Mouse (Mus musculus) hindbrain, embryonic 11.5 days (tissue): Measurements from ENCODE around the gene Zbtb16. TPM values are rescaled to one million over a fixed set of nuclear protein-coding genes. Genes with fewer than 3 reads are reported as not detected.

ENCODE experiments used
- ATAC-seq: fragments of 200-750 bp; cut with Nextera tagmentation; 2 replicates; pipeline ENCODE4 v1.8.0; 2017; ENCODE audit warnings: mild to moderate bottlenecking, moderate TSS enrichment, moderate library complexity; ENCODE audit not compliant: low FRiP score
- DNase-seq: peaks from one replicate; pipeline ENCODE4 v3.0.0-alpha.2; 2015; ENCODE audit warnings: low spot score
- H3K27ac ChIP-seq: fragments of 300-500 bp; sonication (generic); 2 replicates; pipeline ENCODE4 v1.5.1; 2014; ENCODE audit warnings: mild to moderate bottlenecking, low read depth, low read length
- H3K27me3 ChIP-seq: fragments of 300-500 bp; sonication (generic); 2 replicates; pipeline ENCODE4 v1.6.1; 2014; ENCODE audit warnings: mild to moderate bottlenecking, low read length, moderate library complexity, mixed read lengths; ENCODE audit not compliant: control insufficient read depth, insufficient read depth
- H3K36me3 ChIP-seq: fragments of 300-500 bp; sonication (generic); 2 replicates; pipeline ENCODE4 v1.6.1; 2014; ENCODE audit warnings: mild to moderate bottlenecking, low read length, moderate library complexity, mixed read lengths; ENCODE audit not compliant: control insufficient read depth, insufficient read depth
- H3K4me1 ChIP-seq: fragments of 300-500 bp; sonication (generic); replicated peaks from 2 replicates; pipeline ENCODE4 v1.6.1; 2014; ENCODE audit warnings: low read length, mixed read lengths; ENCODE audit not compliant: control insufficient read depth, insufficient read depth
- H3K4me2 ChIP-seq: fragments of 300-500 bp; sonication (generic); replicated peaks from 2 replicates; pipeline ENCODE4 v1.6.1; 2014; ENCODE audit warnings: mild to moderate bottlenecking, low read depth, low read length
- H3K4me3 ChIP-seq: fragments of 300-500 bp; sonication (generic); 2 replicates; pipeline ENCODE4 v1.5.1; 2014; ENCODE audit warnings: low read depth, low read length
- H3K9ac ChIP-seq: fragments of 300-500 bp; sonication (generic); 2 replicates; pipeline ENCODE4 v1.6.1; 2014; ENCODE audit warnings: low read depth, low read length
- H3K9me3 ChIP-seq: fragments of 300-500 bp; sonication (generic); 2 replicates; pipeline ENCODE4 v1.6.1; 2016; ENCODE audit warnings: low read length; ENCODE audit not compliant: control insufficient read depth
- WGBS: fragments of 180-500 bp; shearing (Covaris S2); extraction: QIAGEN DNeasy Blood & Tissue Kit; methylation state at CpG from one replicate; pipeline ENCODE4 v1.1.7; 2014; 5-methylcytosine and 5-hydroxymethylcytosine counted together
- polyA plus RNA-seq: library from polyadenylated mRNA; unstranded; fragments of >200 nt; fragmentation: Nextera tagmentation; extraction: Ambion mirVana; gene quantifications from 2 replicates; pipeline ENCODE4 v1.2.1, GENCODE M21; 2014

Gene Zbtb16
- polyA plus RNA-seq, 1 experiment from 2014 or later = 10.6 TPM

- WGBS = 91% methylated on average over 11 of the region's 11 CpGs
Measured at GRCm38 (mm10) chr9:48833493-48833892, 2.5 kb downstream of the Zbtb16 start.

DNA sequence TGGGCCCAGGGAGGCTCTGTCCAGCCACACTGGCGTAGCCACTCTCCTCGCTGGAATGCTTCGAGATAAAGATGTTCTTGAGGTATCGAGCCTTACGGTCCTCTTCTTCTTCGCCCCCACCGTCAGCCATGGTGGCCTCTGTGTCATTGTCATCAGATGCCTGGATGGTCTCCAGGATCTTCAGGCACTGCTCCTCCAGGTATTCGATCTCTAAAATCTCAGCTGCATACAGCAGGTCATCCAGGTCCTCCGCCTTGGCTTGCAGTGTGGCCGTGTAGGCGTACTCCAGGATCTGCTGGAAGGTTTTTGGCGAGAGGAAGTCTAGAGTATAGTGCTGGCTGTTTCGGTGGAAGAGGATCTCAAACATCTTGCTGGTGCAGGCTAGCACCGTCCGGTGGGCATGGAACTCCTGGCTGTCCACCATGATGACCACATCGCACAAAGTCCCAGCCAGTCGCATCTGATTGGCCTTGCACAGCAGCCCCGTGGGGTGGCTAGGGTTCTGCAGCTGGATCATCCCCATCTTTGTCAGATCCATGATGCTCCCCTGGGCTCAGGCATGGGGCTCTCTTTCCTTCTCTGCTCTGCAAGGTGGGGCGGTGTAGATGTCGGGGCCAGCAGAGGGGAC lies 3.4 kb downstream of the Zbtb16 start:
- H3K4me2 ChIP-seq = no peak overlapping the region; the same call in 1 of the 2 replicates
- WGBS = 90% methylated on average over 20 of the region's 20 CpGs
- DNase-seq (no peak), ATAC-seq (no peak)
- peaks cover 4% of the 10 kb centered on the region for H3K36me3 ChIP-seq
- no peaks in the 10 kb centered on the region for H3K27me3 ChIP-seq
- H3K9ac ChIP-seq = no peak overlapping the region
- no peak overlapping the region for H3K27ac ChIP-seq
- H3K9me3 ChIP-seq = no peaks in the 10 kb centered on the region
- H3K4me1 ChIP-seq = peaks cover 8% of the 10 kb centered on the region; the same call in 1 of the 2 replicates
- H3K4me3 ChIP-seq = no peak overlapping the region

More at GRCm38 (mm10) chr9:48833493-48833892, 2.5 kb downstream of the Zbtb16 start:
- Histone ChIP-seq H3K4me3 (0 out of 2 replicates have a peak overlapping the region, but pooled peaks have one; percentile 8), H3K4me2 (peak overlapping the region; percentile 96; the same call in 1 of the 2 replicates), H3K4me1 (peaks cover 10% of the 10 kb centered on the region; the same call in 1 of the 2 replicates), H3K27ac (no peak overlapping the region), H3K9me3 (no peaks in the 10 kb centered on the region), H3K36me3 (peaks cover 4% of the 10 kb centered on the region), H3K9ac (no peak overlapping the region), H3K27me3 (no peaks in the 10 kb centered on the region)
- ATAC-seq (no peak), DNase-seq (no peak)

DNA sequence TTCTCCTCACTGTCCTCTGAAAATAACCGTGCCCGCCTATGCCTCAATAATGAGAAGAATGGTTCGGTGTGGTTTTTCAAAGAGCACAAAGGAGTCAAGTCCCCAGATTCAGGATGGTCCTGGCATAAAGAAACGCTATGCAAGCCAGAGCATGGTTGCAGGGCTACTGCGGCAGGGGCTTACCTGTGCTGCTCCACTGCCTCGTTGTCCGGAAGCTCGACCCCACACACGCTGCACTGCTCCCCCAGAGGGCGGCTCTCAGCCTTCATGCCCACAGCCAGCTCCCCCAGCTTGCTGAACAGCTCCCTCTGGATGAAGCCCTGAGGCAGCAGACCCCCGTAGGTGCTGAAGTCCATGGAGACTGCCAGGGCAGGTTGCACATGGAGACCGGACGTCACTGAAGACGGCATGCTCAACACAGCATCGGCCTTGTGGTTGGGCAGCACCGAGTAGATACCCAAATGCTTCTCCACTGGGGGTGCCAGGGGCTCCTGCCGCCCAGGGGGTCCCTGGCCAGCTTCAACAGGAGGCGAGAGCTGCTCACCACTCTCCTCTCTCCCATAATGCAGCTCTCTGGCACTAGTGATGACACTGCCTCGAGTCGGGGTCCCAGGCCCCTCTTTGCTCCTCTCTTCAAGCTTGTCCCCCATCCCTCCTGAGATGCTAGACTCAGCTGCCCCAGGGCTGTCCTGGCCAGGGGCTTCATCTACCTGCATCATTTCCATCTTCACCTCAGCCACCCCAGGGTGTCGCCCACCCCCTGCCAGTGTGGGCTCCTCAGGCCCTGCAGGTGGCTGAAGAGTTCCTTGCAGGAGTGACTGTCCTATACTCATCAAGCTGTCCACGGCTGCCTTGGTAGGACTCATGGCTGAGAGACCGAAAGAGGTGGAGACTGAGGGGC lies 4.2 kb downstream of the Zbtb16 start:
- no peak overlapping the region for H3K4me3 ChIP-seq
- peaks cover 4% of the 10 kb centered on the region for H3K36me3 ChIP-seq
- H3K9ac ChIP-seq = no peak overlapping the region
- no peaks in the 10 kb centered on the region for H3K9me3 ChIP-seq
- no peaks in the 10 kb centered on the region for H3K27me3 ChIP-seq
- H3K4me2 ChIP-seq = no peak overlapping the region
- ATAC-seq (no peak), DNase-seq (no peak)
- WGBS = 78% methylated on average over 23 of the region's 23 CpGs
- 0 out of 2 replicates have a peak, but pooled peaks cover 4% of the 10 kb centered on the region for H3K4me1 ChIP-seq
- no peak overlapping the region for H3K27ac ChIP-seq

DNA sequence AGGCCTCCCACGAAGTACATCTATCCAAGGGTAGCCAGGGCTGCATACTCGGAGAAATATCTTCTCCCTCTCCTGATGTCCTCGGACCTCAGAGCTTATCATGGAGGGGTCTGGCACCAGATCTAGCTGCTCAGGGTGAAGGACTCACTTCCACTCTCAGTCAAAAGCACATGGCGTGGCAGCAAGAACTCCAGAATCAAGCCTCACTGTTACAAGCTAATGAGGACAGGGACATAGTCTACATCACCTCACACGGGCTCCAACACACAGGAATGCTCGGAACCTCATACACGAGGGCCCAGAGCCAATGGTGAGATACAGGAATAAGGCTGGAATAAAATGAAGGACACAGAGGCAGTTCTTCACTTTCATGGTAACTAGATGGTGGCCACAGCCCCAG lies 7.2 kb downstream of the Zbtb16 start:
- no peak overlapping the region for H3K4me2 ChIP-seq
- WGBS = 86% methylated on average over 7 of the region's 7 CpGs
- no peak overlapping the region for H3K27ac ChIP-seq
- DNase-seq (no peak), ATAC-seq (no peak)
- H3K4me3 ChIP-seq = no peak overlapping the region
- peaks cover 6% of the 10 kb centered on the region for H3K4me1 ChIP-seq
- no peaks in the 10 kb centered on the region for H3K9me3 ChIP-seq
- no peak overlapping the region for H3K9ac ChIP-seq
- peaks cover 4% of the 10 kb centered on the region for H3K36me3 ChIP-seq
- H3K27me3 ChIP-seq = no peaks in the 10 kb centered on the region

- 88% methylated on average over 7 of the region's 7 CpGs for WGBS
- no peak for ATAC-seq
- H3K4me1 ChIP-seq = peaks cover 10% of the 10 kb centered on the region
Measured at GRCm38 (mm10) chr9:48826377-48826889, 9.6 kb downstream of the Zbtb16 start.

DNA sequence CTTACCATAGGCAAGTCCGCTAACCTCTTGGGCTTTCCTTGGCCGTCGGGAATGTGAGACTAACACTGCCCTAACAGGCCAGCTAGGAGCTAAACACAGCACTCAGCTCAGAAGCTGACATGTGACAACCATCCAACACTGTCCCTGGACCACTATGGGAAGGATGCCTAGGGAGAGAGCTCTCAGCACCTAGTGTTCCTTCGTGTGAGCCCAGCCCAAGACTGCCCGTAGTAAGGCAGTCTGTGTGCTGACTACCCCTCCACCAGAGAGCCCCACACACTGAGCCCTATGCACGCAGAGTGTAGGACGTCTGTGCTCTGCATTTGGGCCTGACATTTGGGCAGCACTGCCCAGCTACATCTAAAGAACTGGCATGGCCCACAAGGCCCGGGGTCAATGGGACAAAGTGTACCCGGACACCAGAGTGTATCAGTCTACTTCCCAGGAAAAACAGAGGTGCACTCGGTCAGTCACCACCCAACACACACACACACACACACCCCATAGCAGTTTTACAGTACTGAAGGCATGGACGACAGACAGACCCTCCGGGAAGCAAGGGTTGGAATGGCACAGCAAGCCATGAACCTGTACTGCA lies 11.4 kb downstream of the Zbtb16 start:
- 70% methylated on average over 12 of the region's 12 CpGs for WGBS

More at GRCm38 (mm10) chr9:48826377-48826889, 9.6 kb downstream of the Zbtb16 start:
- Histone ChIP-seq H3K4me3 (no peak overlapping the region), H3K9me3 (no peaks in the 10 kb centered on the region), H3K9ac (no peak overlapping the region), H3K4me2 (no peak overlapping the region), H3K27me3 (no peaks in the 10 kb centered on the region), H3K27ac (no peak overlapping the region), H3K36me3 (no peaks in the 10 kb centered on the region; the same call in 1 of the 2 replicates)
- no peak for DNase-seq

DNA sequence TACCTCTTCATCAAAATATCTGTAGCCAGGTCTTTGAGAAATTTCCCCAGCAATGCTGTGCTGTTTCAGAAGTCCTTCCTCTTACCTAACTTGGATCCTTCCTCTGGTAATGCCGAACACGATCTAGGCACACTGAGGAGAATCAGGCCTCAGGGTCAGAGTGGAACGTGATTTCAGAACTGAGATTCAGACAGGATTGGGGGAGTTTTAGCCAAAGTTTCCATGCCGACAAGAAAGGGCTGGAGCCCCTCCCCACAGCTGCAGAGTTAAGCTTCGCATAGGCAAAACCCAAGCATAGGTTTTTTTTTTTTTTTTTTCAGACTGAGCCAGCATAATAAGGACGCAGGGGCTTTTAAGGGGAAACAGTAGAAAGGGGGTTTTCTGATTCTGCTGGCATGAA lies 12.2 kb downstream of the Zbtb16 start:
- Histone ChIP-seq H3K27me3 (no peaks in the 10 kb centered on the region), H3K4me2 (no peak overlapping the region), H3K4me1 (peaks cover 10% of the 10 kb centered on the region), H3K9me3 (no peaks in the 10 kb centered on the region), H3K9ac (no peak overlapping the region), H3K36me3 (no peaks in the 10 kb centered on the region), H3K27ac (no peak overlapping the region), H3K4me3 (no peak overlapping the region)
- ATAC-seq (no peak), DNase-seq (no peak)
- 49% methylated on average over 6 of the region's 6 CpGs for WGBS

More for the DNA sequence above, 11.4 kb downstream of the Zbtb16 start:
- ATAC-seq = no peak
- Histone ChIP-seq H3K9me3 (no peaks in the 10 kb centered on the region), H3K4me1 (peaks cover 10% of the 10 kb centered on the region), H3K4me2 (no peak overlapping the region), H3K27ac (no peak overlapping the region), H3K36me3 (no peaks in the 10 kb centered on the region), H3K27me3 (no peaks in the 10 kb centered on the region), H3K4me3 (no peak overlapping the region), H3K9ac (no peak overlapping the region)
- DNase-seq = no peak

- no peak for ATAC-seq
- Histone ChIP-seq H3K27me3 (no peaks in the 10 kb centered on the region), H3K36me3 (no peaks in the 10 kb centered on the region), H3K4me1 (peaks cover 10% of the 10 kb centered on the region), H3K4me2 (no peak overlapping the region), H3K9me3 (no peaks in the 10 kb centered on the region), H3K9ac (no peak overlapping the region), H3K27ac (no peak overlapping the region), H3K4me3 (no peak overlapping the region)
- 54% methylated on average over 7 of the region's 7 CpGs for WGBS
- DNase-seq = peak; percentile 19
Measured at GRCm38 (mm10) chr9:48823319-48823705, 12.7 kb downstream of the Zbtb16 start.
